Mouse (Mus musculus) midbrain, embryonic 16.5 days (tissue): ENCODE data around the gene Muc20. TPM values are rescaled to one million over a fixed set of nuclear protein-coding genes. Genes with fewer than 3 reads are reported as not detected.

Experiments used
- ATAC-seq: fragments of 200-750 bp; cut with Nextera tagmentation; 2 replicates; pipeline ENCODE4 v1.8.0; 2017; ENCODE audit warnings: moderate TSS enrichment
- H3K27ac ChIP-seq: fragments of 300-500 bp; sonication (generic); 2 replicates; pipeline ENCODE4 v1.5.1; 2014; ENCODE audit warnings: mild to moderate bottlenecking, low read length, mixed read lengths
- H3K27me3 ChIP-seq: fragments of 300-500 bp; sonication (generic); 2 replicates; pipeline ENCODE4 v1.6.1; 2014; ENCODE audit warnings: low read depth, low read length, mixed read lengths; ENCODE audit not compliant: control insufficient read depth, insufficient read depth
- H3K36me3 ChIP-seq: fragments of 300-500 bp; sonication (generic); 2 replicates; pipeline ENCODE4 v1.6.1; 2014; ENCODE audit warnings: mild to moderate bottlenecking, low read length, moderate library complexity, mixed read lengths; ENCODE audit not compliant: control insufficient read depth, insufficient read depth
- H3K4me1 ChIP-seq: fragments of 300-500 bp; sonication (generic); 2 replicates; pipeline ENCODE4 v1.6.1; 2014; ENCODE audit warnings: mild to moderate bottlenecking, low read length, mixed read lengths; ENCODE audit not compliant: control insufficient read depth, insufficient read depth
- H3K4me2 ChIP-seq: fragments of 300-500 bp; sonication (generic); 2 replicates; pipeline ENCODE4 v1.6.1; 2014; ENCODE audit warnings: mild to moderate bottlenecking, low read length, mixed read lengths
- H3K4me3 ChIP-seq: fragments of 300-500 bp; sonication (generic); 2 replicates; pipeline ENCODE4 v1.5.1; 2014; ENCODE audit warnings: low read depth, mild to moderate bottlenecking, low read length, moderate library complexity, mixed read lengths
- H3K9ac ChIP-seq: fragments of 300-500 bp; sonication (generic); 2 replicates; pipeline ENCODE4 v1.6.1; 2014; ENCODE audit warnings: low read depth, low read length, mixed read lengths
- H3K9me3 ChIP-seq: fragments of 300-500 bp; sonication (generic); replicated peaks from 2 replicates; pipeline ENCODE4 v1.6.1; 2014; ENCODE audit warnings: mild to moderate bottlenecking, low read length, mixed read lengths; ENCODE audit not compliant: control insufficient read depth, poor library complexity, severe bottlenecking
- WGBS: fragments of 180-500 bp; shearing (Covaris S2); extraction: QIAGEN DNeasy Blood & Tissue Kit; methylation state at CpG from one replicate; pipeline ENCODE4 v1.1.7; 2014; 5-methylcytosine and 5-hydroxymethylcytosine counted together
- polyA plus RNA-seq: library from polyadenylated mRNA; unstranded; fragments of >200 nt; fragmentation: Nextera tagmentation; extraction: Ambion mirVana; gene quantifications from 2 replicates; pipeline ENCODE4 v1.2.1, GENCODE M21; 2015

Gene Muc20
- polyA plus RNA-seq, 1 experiment from 2014 or later = not detected

- no peaks in the 10 kb centered on the region for H3K27me3 ChIP-seq
- H3K27ac ChIP-seq = no peak overlapping the region
- no peak overlapping the region for H3K9ac ChIP-seq
- H3K36me3 ChIP-seq = no peaks in the 10 kb centered on the region
- H3K4me2 ChIP-seq = no peak overlapping the region
- no peaks in the 10 kb centered on the region for H3K9me3 ChIP-seq
- H3K4me1 ChIP-seq = no peaks in the 10 kb centered on the region
- H3K4me3 ChIP-seq = no peak overlapping the region
- 46% methylated on average over 5 of the region's 5 CpGs for WGBS
- no peak for ATAC-seq
These were observed 13.7 kb downstream of the Muc20 start for GRCm38 (mm10) chr16:32783324-32784062.

GRCm38 (mm10) chr16:32778956-32779355, 18.3 kb downstream of the Muc20 start:
- H3K4me1 ChIP-seq = no peaks in the 10 kb centered on the region
- ATAC-seq = no peak
- no peak overlapping the region for H3K27ac ChIP-seq
- H3K9me3 ChIP-seq = no peaks in the 10 kb centered on the region
- H3K27me3 ChIP-seq = no peaks in the 10 kb centered on the region
- H3K36me3 ChIP-seq = no peaks in the 10 kb centered on the region
- no peak overlapping the region for H3K9ac ChIP-seq
- no peak overlapping the region for H3K4me2 ChIP-seq
- WGBS = 59% methylated on average over 8 of the region's 8 CpGs
- H3K4me3 ChIP-seq = no peak overlapping the region

GRCm38 (mm10) chr16:32776676-32777075, 20.6 kb downstream of the Muc20 start:
- Histone ChIP-seq H3K9ac (no peak overlapping the region), H3K4me3 (no peak overlapping the region), H3K4me1 (no peaks in the 10 kb centered on the region), H3K9me3 (no peaks in the 10 kb centered on the region), H3K27ac (no peak overlapping the region), H3K27me3 (no peaks in the 10 kb centered on the region), H3K4me2 (no peak overlapping the region), H3K36me3 (no peaks in the 10 kb centered on the region)
- no peak for ATAC-seq
- 83% methylated on average over 10 of the region's 10 CpGs for WGBS

GRCm38 (mm10) chr16:32766904-32767303, 30.3 kb downstream of the Muc20 start:
- Histone ChIP-seq H3K4me2 (no peak overlapping the region), H3K4me1 (no peaks in the 10 kb centered on the region), H3K4me3 (no peak overlapping the region), H3K9ac (no peak overlapping the region), H3K9me3 (no peaks in the 10 kb centered on the region), H3K27ac (no peak overlapping the region), H3K36me3 (no peaks in the 10 kb centered on the region), H3K27me3 (no peaks in the 10 kb centered on the region)
- ATAC-seq = no peak
- 94% methylated on average over 7 of the region's 7 CpGs for WGBS

GRCm38 (mm10) chr16:32764961-32765360, 32.3 kb downstream of the Muc20 start:
- Histone ChIP-seq H3K4me1 (no peaks in the 10 kb centered on the region), H3K4me2 (no peak overlapping the region), H3K9me3 (no peaks in the 10 kb centered on the region), H3K36me3 (no peaks in the 10 kb centered on the region), H3K9ac (no peak overlapping the region), H3K27me3 (no peaks in the 10 kb centered on the region), H3K27ac (no peak overlapping the region), H3K4me3 (no peak overlapping the region)
- 83% methylated on average over 6 of the region's 6 CpGs for WGBS
- no peak for ATAC-seq

- Histone ChIP-seq H3K27ac (no peak overlapping the region), H3K27me3 (no peaks in the 10 kb centered on the region), H3K9me3 (no peaks in the 10 kb centered on the region), H3K4me1 (no peaks in the 10 kb centered on the region), H3K36me3 (no peaks in the 10 kb centered on the region), H3K9ac (no peak overlapping the region), H3K4me3 (no peak overlapping the region), H3K4me2 (no peak overlapping the region)
- no peak for ATAC-seq
- 88% methylated on average over 2 of the region's 2 CpGs for WGBS
These were observed 32.7 kb downstream of the Muc20 start for GRCm38 (mm10) chr16:32764550-32764949.

GRCm38 (mm10) chr16:32750242-32751127, 46.8 kb downstream of the Muc20 start:
- no peak overlapping the region for H3K27ac ChIP-seq
- no peaks in the 10 kb centered on the region for H3K27me3 ChIP-seq
- 88% methylated on average over 5 of the region's 5 CpGs for WGBS
- H3K36me3 ChIP-seq = no peaks in the 10 kb centered on the region
- no peak for ATAC-seq
- H3K4me3 ChIP-seq = no peak overlapping the region
- no peak overlapping the region for H3K9ac ChIP-seq
- H3K9me3 ChIP-seq = no peaks in the 10 kb centered on the region
- H3K4me1 ChIP-seq = no peaks in the 10 kb centered on the region
- no peak overlapping the region for H3K4me2 ChIP-seq

- H3K9me3 ChIP-seq = no peaks in the 10 kb centered on the region
- H3K4me3 ChIP-seq = no peak overlapping the region
- H3K4me1 ChIP-seq = no peaks in the 10 kb centered on the region
- no peak overlapping the region for H3K9ac ChIP-seq
- no peaks in the 10 kb centered on the region for H3K27me3 ChIP-seq
- no peak for ATAC-seq
- WGBS = 82% methylated on average over 6 of the region's 6 CpGs
- H3K36me3 ChIP-seq = no peaks in the 10 kb centered on the region
- no peak overlapping the region for H3K4me2 ChIP-seq
- no peak overlapping the region for H3K27ac ChIP-seq
These were observed 51.4 kb downstream of the Muc20 start for GRCm38 (mm10) chr16:32745852-32746251.

GRCm38 (mm10) chr16:32742712-32743111, 54.5 kb downstream of the Muc20 start:
- Histone ChIP-seq H3K9ac (no peak overlapping the region), H3K27me3 (no peaks in the 10 kb centered on the region), H3K4me2 (no peak overlapping the region), H3K4me1 (no peaks in the 10 kb centered on the region), H3K4me3 (no peak overlapping the region), H3K9me3 (no peaks in the 10 kb centered on the region), H3K27ac (no peak overlapping the region), H3K36me3 (no peaks in the 10 kb centered on the region)
- ATAC-seq = no peak
- 80% methylated on average over 2 of the region's 2 CpGs for WGBS
